Mouse (Mus musculus): Measurements from ENCODE around the gene Chaf1a. TPM values are rescaled to one million over a fixed set of nuclear protein-coding genes. Genes with fewer than 3 reads are reported as not detected.

Chaf1a gene
- polyA plus RNA-seq, 1 experiment: 33.6 TPM

DNA sequence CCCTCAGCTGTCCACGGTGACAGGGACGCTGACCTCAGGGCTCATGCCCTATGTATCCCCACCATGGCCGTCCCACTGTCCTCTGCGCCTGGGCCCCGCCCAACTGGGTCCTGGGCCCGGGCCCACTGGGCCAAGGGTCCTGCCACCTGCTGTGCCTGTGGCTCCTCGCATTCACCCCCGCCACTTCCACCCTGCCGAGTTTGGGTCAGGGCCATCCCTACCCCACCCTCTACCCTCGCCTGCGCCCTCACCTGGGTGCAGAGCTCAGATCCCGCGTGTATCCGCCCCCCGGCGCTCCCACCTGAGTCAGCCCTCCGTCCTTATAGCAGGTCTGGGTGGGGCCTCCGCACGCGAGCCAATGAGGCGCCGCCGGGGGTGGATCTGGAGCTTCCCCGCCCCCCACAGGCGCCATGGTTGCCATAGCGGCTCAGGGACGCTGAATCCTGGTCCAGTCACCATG, 77.0 kb downstream of the Chaf1a start, which contains the start of gene Plin5:
TSS of gene Plin5 (minus strand) at position 346 of the 460 bp plus-strand sequence.
- H3K27me3 ChIP-seq (ENCODE audit: control insufficient read depth, insufficient read depth, low read length, poor library complexity, severe bottlenecking): no peaks in the 10 kb centered on the region
- no peaks in the 10 kb centered on the region for H3K36me3 ChIP-seq (ENCODE audit: control insufficient read depth, insufficient read depth, low read length, poor library complexity, severe bottlenecking)
- H3K9me3 ChIP-seq (replicated peaks; ENCODE audit: control insufficient read depth, insufficient read depth, low read length, poor library complexity, severe bottlenecking): no peaks in the 10 kb centered on the region
- peak; percentile 68 for TF ChIP-seq POLR2A (IDR thresholded peaks at IDR 0.05; ENCODE audit: insufficient read depth, low read length)
- TF ChIP-seq EP300 (IDR thresholded peaks at IDR 0.05; ENCODE audit: insufficient read depth, low read depth, low read length): no peak
- no peak for TF ChIP-seq CTCF (IDR thresholded peaks at IDR 0.05; ENCODE audit: low read depth, low read length)
- H3K27ac ChIP-seq (ENCODE audit: insufficient read depth, low read length): no peak within 1 kb of the TSS
- H3K9ac ChIP-seq (ENCODE audit: low read depth, poor library complexity, severe bottlenecking): peak within 1 kb of the TSS; percentile 31; the same call in 1 of the 2 replicates
- H3K4me1 ChIP-seq (ENCODE audit: control insufficient read depth, insufficient read depth, low read length): no peaks in the 10 kb centered on the region
- peak within 1 kb of the TSS; percentile 85 for H3K4me3 ChIP-seq (ENCODE audit: low read depth, low read length)

DNA sequence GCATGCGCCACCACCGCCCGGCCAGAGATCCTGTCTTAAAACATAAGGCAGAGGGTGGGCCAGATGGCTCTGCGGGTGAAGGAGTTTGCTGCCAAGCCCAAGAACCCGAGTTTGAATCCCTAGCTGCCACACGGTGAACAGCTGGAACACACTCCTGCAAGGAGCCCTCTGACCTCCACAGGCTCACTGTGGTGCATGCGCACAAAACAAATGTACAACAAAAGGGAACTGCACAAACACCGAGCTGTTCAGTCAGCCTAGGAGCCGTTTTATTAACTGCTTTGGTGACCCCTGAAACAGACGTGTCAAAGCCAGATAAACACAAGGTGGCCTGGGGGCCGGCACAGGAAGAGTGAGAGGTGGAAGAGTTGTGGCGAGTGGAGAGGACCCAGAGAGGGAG, 79.2 kb downstream of the Chaf1a start:
- Histone ChIP-seq H3K27ac (ENCODE audit: insufficient read depth, low read length) (no peak overlapping the region), H3K9ac (ENCODE audit: low read depth, poor library complexity, severe bottlenecking) (no peak overlapping the region), H3K27me3 (ENCODE audit: control insufficient read depth, insufficient read depth, low read length, poor library complexity, severe bottlenecking) (peaks cover 4% of the 10 kb centered on the region; the same call in 1 of the 2 replicates), H3K36me3 (ENCODE audit: control insufficient read depth, insufficient read depth, low read length, poor library complexity, severe bottlenecking) (no peaks in the 10 kb centered on the region), H3K4me3 (ENCODE audit: low read depth, low read length) (peak overlapping the region; percentile 52; the same call in 1 of the 2 replicates), H3K4me1 (ENCODE audit: control insufficient read depth, insufficient read depth, low read length) (no peaks in the 10 kb centered on the region), H3K9me3 (replicated peaks; ENCODE audit: control insufficient read depth, insufficient read depth, low read length, poor library complexity, severe bottlenecking) (no peaks in the 10 kb centered on the region)
- no peak for TF ChIP-seq POLR2A (IDR thresholded peaks at IDR 0.05; ENCODE audit: insufficient read depth, low read length)
- no peak for TF ChIP-seq EP300 (IDR thresholded peaks at IDR 0.05; ENCODE audit: insufficient read depth, low read depth, low read length)
- TF ChIP-seq CTCF (IDR thresholded peaks at IDR 0.05; ENCODE audit: low read depth, low read length): no peak

DNA sequence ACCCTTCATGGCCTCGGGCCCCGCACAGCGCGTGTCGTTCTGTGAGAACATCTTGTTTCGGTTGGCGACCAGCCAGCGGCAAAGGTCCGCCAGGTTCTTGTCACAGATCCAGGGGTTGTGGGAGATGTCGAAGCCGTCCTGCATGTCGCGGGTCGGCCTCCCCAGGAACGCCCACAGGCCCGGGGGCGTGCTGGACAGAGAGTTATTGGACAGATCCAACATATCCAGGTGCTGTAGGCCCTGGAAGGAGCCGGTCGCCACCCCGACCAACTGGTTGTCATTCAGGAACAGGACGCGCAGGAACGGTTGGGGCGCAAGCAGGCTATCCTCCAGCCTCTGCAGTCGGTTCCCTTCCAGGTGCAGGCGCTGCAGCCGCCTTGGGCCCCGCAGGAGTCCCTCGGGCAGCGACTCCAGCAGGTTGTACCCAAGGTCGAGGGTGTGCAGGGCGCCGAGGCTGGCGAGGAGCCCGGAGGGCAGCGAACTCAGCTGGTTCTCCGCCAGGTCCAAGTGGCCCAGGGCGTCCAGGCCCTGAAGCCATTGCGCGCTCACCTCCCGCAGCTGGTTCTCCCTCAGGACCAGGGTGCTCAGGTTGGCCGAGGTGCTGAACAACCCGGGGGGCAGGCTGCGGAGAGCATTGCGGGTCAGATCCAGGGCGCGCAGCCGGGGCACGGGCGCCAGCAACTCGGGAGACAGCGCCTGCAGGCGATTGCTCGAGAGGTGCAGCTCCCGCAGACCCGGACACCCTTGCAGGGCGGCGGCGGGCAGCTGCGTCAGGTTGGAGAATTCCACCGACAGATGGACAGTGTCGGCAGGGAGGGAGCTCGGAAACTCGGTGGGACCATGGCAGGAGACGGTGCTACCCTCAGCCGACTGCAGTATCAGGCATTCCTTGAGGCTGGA, 80.0 kb downstream of the Chaf1a start:
- TF ChIP-seq CTCF (IDR thresholded peaks at IDR 0.05; ENCODE audit: low read depth, low read length) (no peak), POLR2A (IDR thresholded peaks at IDR 0.05; ENCODE audit: insufficient read depth, low read length) (no peak), EP300 (IDR thresholded peaks at IDR 0.05; ENCODE audit: insufficient read depth, low read depth, low read length) (no peak)
- Histone ChIP-seq H3K9me3 (replicated peaks; ENCODE audit: control insufficient read depth, insufficient read depth, low read length, poor library complexity, severe bottlenecking) (no peaks in the 10 kb centered on the region), H3K36me3 (ENCODE audit: control insufficient read depth, insufficient read depth, low read length, poor library complexity, severe bottlenecking) (no peaks in the 10 kb centered on the region), H3K27me3 (ENCODE audit: control insufficient read depth, insufficient read depth, low read length, poor library complexity, severe bottlenecking) (peaks cover 4% of the 10 kb centered on the region; the same call in 1 of the 2 replicates), H3K27ac (ENCODE audit: insufficient read depth, low read length) (no peak overlapping the region), H3K4me1 (ENCODE audit: control insufficient read depth, insufficient read depth, low read length) (no peaks in the 10 kb centered on the region), H3K9ac (ENCODE audit: low read depth, poor library complexity, severe bottlenecking) (no peak overlapping the region), H3K4me3 (ENCODE audit: low read depth, low read length) (peak overlapping the region; percentile 52)

DNA sequence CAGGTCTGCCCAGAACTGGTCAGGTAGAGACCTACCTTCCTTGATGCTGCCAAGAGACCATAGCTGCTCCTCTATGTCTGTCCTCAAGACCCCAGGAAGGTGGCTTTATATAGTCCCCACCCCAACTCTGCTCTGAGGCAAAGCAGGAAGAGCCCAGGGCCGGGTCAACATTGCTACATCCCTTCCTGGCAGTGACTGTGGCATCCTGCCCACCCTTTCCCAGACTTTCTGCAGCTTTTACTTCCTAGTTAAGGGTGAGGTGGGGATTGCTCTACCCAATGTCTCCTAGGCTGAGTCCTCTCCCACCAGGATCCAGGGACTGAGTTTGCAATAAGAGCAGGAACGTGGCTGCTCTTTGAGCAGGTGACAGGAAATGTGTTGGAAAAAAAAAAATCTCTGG, 81.6 kb downstream of the Chaf1a start, which contains the start of gene Lrg1:
TSS of gene Lrg1 (minus strand) at position 176 of the 400 bp plus-strand sequence.
- no peaks in the 10 kb centered on the region for H3K36me3 ChIP-seq (ENCODE audit: control insufficient read depth, insufficient read depth, low read length, poor library complexity, severe bottlenecking)
- TF ChIP-seq EP300 (IDR thresholded peaks at IDR 0.05; ENCODE audit: insufficient read depth, low read depth, low read length): no peak
- no peak for TF ChIP-seq CTCF (IDR thresholded peaks at IDR 0.05; ENCODE audit: low read depth, low read length)
- no peak for TF ChIP-seq POLR2A (IDR thresholded peaks at IDR 0.05; ENCODE audit: insufficient read depth, low read length)
- no peaks in the 10 kb centered on the region for H3K4me1 ChIP-seq (ENCODE audit: control insufficient read depth, insufficient read depth, low read length)
- peaks cover 4% of the 10 kb centered on the region; the same call in 1 of the 2 replicates for H3K27me3 ChIP-seq (ENCODE audit: control insufficient read depth, insufficient read depth, low read length, poor library complexity, severe bottlenecking)
- H3K9me3 ChIP-seq (replicated peaks; ENCODE audit: control insufficient read depth, insufficient read depth, low read length, poor library complexity, severe bottlenecking): no peaks in the 10 kb centered on the region
- H3K27ac ChIP-seq (ENCODE audit: insufficient read depth, low read length): no peak within 1 kb of the TSS
- no peak within 1 kb of the TSS for H3K4me3 ChIP-seq (ENCODE audit: low read depth, low read length)
- H3K9ac ChIP-seq (ENCODE audit: low read depth, poor library complexity, severe bottlenecking): no peak within 1 kb of the TSS

Other genes with a start within 250 kb of the Chaf1a start
- gene Zfp119a, start 161.5 kb upstream of the Chaf1a start, polyA plus RNA-seq (2011; ENCODE audit: insufficient read depth, insufficient read length, low read depth, missing spikeins): 2.5 and 3.7 TPM in 2 replicates
- gene Zfp959, start 148.3 kb upstream of the Chaf1a start, polyA plus RNA-seq (2011; ENCODE audit: insufficient read depth, insufficient read length, low read depth, missing spikeins): 8.4 and 10.0 TPM in 2 replicates
- 7.5 and 7.8 TPM in 2 replicates for gene Zfp119b, start 90.9 kb upstream of the Chaf1a start, polyA plus RNA-seq (2011; ENCODE audit: insufficient read depth, insufficient read length, low read depth, missing spikeins)
- gene Ebi3, start 87.8 kb upstream of the Chaf1a start, polyA plus RNA-seq (2011; ENCODE audit: insufficient read depth, insufficient read length, low read depth, missing spikeins): not detected in 2 replicates
- gene Yju2, start 81.3 kb upstream of the Chaf1a start, polyA plus RNA-seq (2011; ENCODE audit: insufficient read depth, insufficient read length, low read depth, missing spikeins): 10.7 and 11.0 TPM in 2 replicates
- gene Shd, start 70.0 kb upstream of the Chaf1a start, polyA plus RNA-seq (2011; ENCODE audit: insufficient read depth, insufficient read length, low read depth, missing spikeins): 2.5 and 4.3 TPM in 2 replicates
- 22.0 and 46.7 TPM in 2 replicates for gene Fsd1, start 53.9 kb upstream of the Chaf1a start, polyA plus RNA-seq (2011; ENCODE audit: insufficient read depth, insufficient read length, low read depth, missing spikeins)
- 16.7 and 18.1 TPM in 2 replicates for gene Stap2, start 34.9 kb upstream of the Chaf1a start, polyA plus RNA-seq (2011; ENCODE audit: insufficient read depth, insufficient read length, low read depth, missing spikeins)
- gene Mpnd, start 34.7 kb upstream of the Chaf1a start, polyA plus RNA-seq (2011; ENCODE audit: insufficient read depth, insufficient read length, low read depth, missing spikeins): 61.9 and 69.3 TPM in 2 replicates
- 52.3 and 57.0 TPM in 2 replicates for gene Sh3gl1, start 3.8 kb upstream of the Chaf1a start, polyA plus RNA-seq (2011; ENCODE audit: insufficient read depth, insufficient read length, low read depth, missing spikeins)
- 38.4 and 38.7 TPM in 2 replicates for gene Ubxn6, start 34.6 kb downstream of the Chaf1a start, polyA plus RNA-seq (2011; ENCODE audit: insufficient read depth, insufficient read length, low read depth, missing spikeins)
- 77.5 and 82.8 TPM in 2 replicates for gene Hdgfl2, start 39.2 kb downstream of the Chaf1a start, polyA plus RNA-seq (2011; ENCODE audit: insufficient read depth, insufficient read length, low read depth, missing spikeins)
- gene Plin4, start 69.4 kb downstream of the Chaf1a start, polyA plus RNA-seq (2011; ENCODE audit: insufficient read depth, insufficient read length, low read depth, missing spikeins): 0.21 and 0.35 TPM in 2 replicates
- gene Plin5, start 77.2 kb downstream of the Chaf1a start, polyA plus RNA-seq (2011; ENCODE audit: insufficient read depth, insufficient read length, low read depth, missing spikeins): 0.90 and 1.0 TPM in 2 replicates
- gene Lrg1, start 81.6 kb downstream of the Chaf1a start, polyA plus RNA-seq (2011; ENCODE audit: insufficient read depth, insufficient read length, low read depth, missing spikeins): not detected in 2 replicates
- 2.1 and 2.5 TPM in 2 replicates for gene Sema6b, start 99.9 kb downstream of the Chaf1a start, polyA plus RNA-seq (2011; ENCODE audit: insufficient read depth, insufficient read length, low read depth, missing spikeins)
- 1.8 and 2.5 TPM in 2 replicates for gene Tnfaip8l1, start 122.0 kb downstream of the Chaf1a start, polyA plus RNA-seq (2011; ENCODE audit: insufficient read depth, insufficient read length, low read depth, missing spikeins)
- 37.4 and 48.4 TPM in 2 replicates for gene Mydgf, start 143.5 kb downstream of the Chaf1a start, polyA plus RNA-seq (2011; ENCODE audit: insufficient read depth, insufficient read length, low read depth, missing spikeins)
- gene Dpp9, start 178.5 kb downstream of the Chaf1a start, polyA plus RNA-seq (2011; ENCODE audit: insufficient read depth, insufficient read length, low read depth, missing spikeins): 20.9 and 21.1 TPM in 2 replicates
- gene Fem1a, start 216.4 kb downstream of the Chaf1a start, polyA plus RNA-seq (2011; ENCODE audit: insufficient read depth, insufficient read length, low read depth, missing spikeins): 4.9 and 5.4 TPM in 2 replicates
- 4.0 and 4.7 TPM in 2 replicates for gene Ticam1, start 236.3 kb downstream of the Chaf1a start, polyA plus RNA-seq (2011; ENCODE audit: insufficient read depth, insufficient read length, low read depth, missing spikeins)